Mouse (Mus musculus): ENCODE measurements around the gene Lrfn4.

The Lrfn4 gene

GRCm38 (mm10) chr19:4615151-4616093, at the start of gene Lrfn4:
Lrfn4 (minus strand) TSS chr19:4615667.
- peak; percentile 89 to 92 for DNase-seq (ENCODE audit: low spot score in 2 of 2)

GRCm38 (mm10) chr19:4658156-4658555, 42.7 kb upstream of the Lrfn4 start:
- DNase-seq (ENCODE audit: low spot score in 2 of 2) = no peak

- DNase-seq (ENCODE audit: low spot score in 2 of 2) = peak; percentile 55 to 85
Observed at GRCm38 (mm10) chr19:4646917-4647492, 31.5 kb upstream of the Lrfn4 start.

- peak; percentile 73 to 88 for DNase-seq (ENCODE audit: low spot score in 2 of 2)
Observed at GRCm38 (mm10) chr19:4644271-4644670, 28.8 kb upstream of the Lrfn4 start.

GRCm38 (mm10) chr19:4635986-4636385, 20.5 kb upstream of the Lrfn4 start:
- DNase-seq (ENCODE audit: low spot score in 2 of 2) = no peak

GRCm38 (mm10) chr19:4628819-4629218, 13.4 kb upstream of the Lrfn4 start:
- DNase-seq (ENCODE audit: low spot score in 2 of 2) = peak; percentile 60 to 76

- DNase-seq (ENCODE audit: low spot score in 2 of 2) = no peak
Observed at GRCm38 (mm10) chr19:4625829-4626535, 10.5 kb upstream of the Lrfn4 start.

- peak; percentile 88 to 92 for DNase-seq (ENCODE audit: low spot score in 2 of 2)
Observed at GRCm38 (mm10) chr19:4625179-4625828, 9.8 kb upstream of the Lrfn4 start, which contains the start of gene Rce1. Rce1 (minus strand) TSS chr19:4625641.

GRCm38 (mm10) chr19:4624406-4625178, 9.1 kb upstream of the Lrfn4 start:
- DNase-seq (ENCODE audit: low spot score in 2 of 2) = no peak

- DNase-seq (ENCODE audit: low spot score in 2 of 2) = no peak
Observed at GRCm38 (mm10) chr19:4624006-4624405, 8.5 kb upstream of the Lrfn4 start.

GRCm38 (mm10) chr19:4623419-4623818, 8.0 kb upstream of the Lrfn4 start:
- no peak for DNase-seq (ENCODE audit: low spot score in 2 of 2)

- DNase-seq (ENCODE audit: low spot score in 2 of 2) = no peak
Observed at GRCm38 (mm10) chr19:4622780-4623179, 7.3 kb upstream of the Lrfn4 start.

GRCm38 (mm10) chr19:4620721-4621120, 5.3 kb upstream of the Lrfn4 start:
- DNase-seq (ENCODE audit: low spot score in 2 of 2) = no peak

- no peak for DNase-seq (ENCODE audit: low spot score in 2 of 2)
Observed at GRCm38 (mm10) chr19:4619461-4619860, 4.0 kb upstream of the Lrfn4 start.

- DNase-seq (ENCODE audit: low spot score in 2 of 2) = no peak
Observed at GRCm38 (mm10) chr19:4618183-4618582, 2.7 kb upstream of the Lrfn4 start.

GRCm38 (mm10) chr19:4616546-4616945, 1.1 kb upstream of the Lrfn4 start:
- no peak for DNase-seq (ENCODE audit: low spot score in 2 of 2)

- no peak for DNase-seq (ENCODE audit: low spot score in 2 of 2)
Observed at GRCm38 (mm10) chr19:4614305-4615150, 939 bp downstream of the Lrfn4 start.

- no peak for DNase-seq (ENCODE audit: low spot score in 2 of 2)
Observed at GRCm38 (mm10) chr19:4613464-4614304, 1.8 kb downstream of the Lrfn4 start.
